Mouse (Mus musculus): Measurements from ENCODE around the gene Ces1b.

- TF ChIP-seq POLR2A (IDR thresholded peaks at IDR 0.05; ENCODE audit: low read depth, low read length) (no peak), CTCF (IDR thresholded peaks at IDR 0.05; ENCODE audit: borderline replicate concordance, insufficient read depth, low read length) (peak; percentile 67)
These were observed 20.6 kb downstream of the Ces1b start for GRCm38 (mm10) chr8:93059185-93059584.

Data from embryonic fibroblast, embryonic 13.5 days (primary cell).